ENCODE assay signal across 14 mouse cellular contexts in genomic region chr17:47448523-47449372, GRCm38 (mm10). TPM values are rescaled to one million over a fixed set of nuclear protein-coding genes. Genes with fewer than 3 reads are reported as not detected.
A peak's percentile ranks its signal among the peaks of the same experiment; 100 is the strongest.
DNase-seq lines count a peak whose midpoint lies in the region; ATAC-seq and TF ChIP-seq lines count a peak whose summit lies in the region.
"Had no signal": no experiment of that assay in that cellular context is flagged by ENCODE, and none has a peak within 500 bp of the region (broad histone marks: within the 10 kb centered on the region; RNA-seq: fewer than 3 reads in every experiment).

No protein-coding gene starts in this region.

- H3K27ac ChIP-seq in kidney, embryonic 15.5 days, result peak overlapping the region; percentile 81
- H3K27ac ChIP-seq in ES-Bruce4 (ENCODE audit: insufficient read depth, low read length), result peak overlapping the region; percentile 16; the same call in 1 of the 2 replicates
- 0 out of 2 replicates have a peak overlapping the region, but pooled peaks have one; percentile 11 for H3K27ac ChIP-seq in liver, postnatal 0 days (ENCODE audit: low read depth)
- H3K27ac ChIP-seq: forebrain, embryonic 10.5 days; hindbrain, embryonic 13.5 days had no signal

- no peak for TF ChIP-seq CTCF in ES-Bruce4 (IDR thresholded peaks at IDR 0.05; ENCODE audit: low read depth, low read length)
- no peak for TF ChIP-seq CTCF in liver, postnatal 0 days (IDR thresholded peaks at IDR 0.05; ENCODE audit: low read depth)

- H3K4me1 ChIP-seq in kidney, embryonic 15.5 days, result peaks cover 65% of the 10 kb centered on the region
- H3K4me1 ChIP-seq in ES-Bruce4 (ENCODE audit: control insufficient read depth, insufficient read depth, low read length), result peaks cover 21% of the 10 kb centered on the region
- peaks cover 54% of the 10 kb centered on the region for H3K4me1 ChIP-seq in liver, postnatal 0 days (ENCODE audit: insufficient read depth)

- H3K36me3 ChIP-seq in kidney, embryonic 15.5 days, result no peaks in the 10 kb centered on the region
- no peaks in the 10 kb centered on the region for H3K36me3 ChIP-seq in ES-Bruce4 (ENCODE audit: control insufficient read depth, insufficient read depth, low read length, poor library complexity, severe bottlenecking)
- no peaks in the 10 kb centered on the region for H3K36me3 ChIP-seq in liver, postnatal 0 days (replicated peaks; ENCODE audit: insufficient read depth, low read length)
- H3K36me3 ChIP-seq: forebrain, embryonic 10.5 days; G1E; hindbrain, embryonic 13.5 days had no signal

- no peaks in the 10 kb centered on the region for H3K27me3 ChIP-seq in kidney, embryonic 15.5 days
- no peaks in the 10 kb centered on the region for H3K27me3 ChIP-seq in ES-Bruce4 (ENCODE audit: control insufficient read depth, insufficient read depth, low read length, poor library complexity, severe bottlenecking)
- no peaks in the 10 kb centered on the region for H3K27me3 ChIP-seq in liver, postnatal 0 days (ENCODE audit: insufficient read depth, low read length)

- ATAC-seq in kidney, embryonic 15.5 days (replicated peaks; ENCODE audit: low FRiP score), result 0 out of 2 replicates have a peak, but pooled peaks have one; percentile 7
- peak; percentile 14; the same call in 1 of the 2 replicates for ATAC-seq in liver, postnatal 0 days

- peak; percentile 82 for DNase-seq in heart, adult 11 months
- no peak for DNase-seq in heart, postnatal 4 days
- DNase-seq in kidney, adult 8-10 months, result no peak
- no peak for DNase-seq in liver, postnatal 0 days
- DNase-seq in MN1 (ENCODE audit: low spot score), result no peak
- no peak for DNase-seq in adrenal gland, adult 18-20 months (ENCODE audit: low spot score in 2 of 2)
- DNase-seq: cerebellum, adult 8-10 months; right cerebral cortex, postnatal 25 days had no signal

- H3K4me3 ChIP-seq in kidney, embryonic 15.5 days (replicated peaks), result no peak overlapping the region
- H3K4me3 ChIP-seq in ES-Bruce4 (ENCODE audit: low read depth, low read length), result no peak overlapping the region
- no peak overlapping the region for H3K4me3 ChIP-seq in liver, postnatal 0 days (ENCODE audit: low read depth, low read length)
- H3K4me3 ChIP-seq: forebrain, embryonic 10.5 days; hindbrain, embryonic 13.5 days had no signal

- TF ChIP-seq EP300 in ES-Bruce4 (IDR thresholded peaks at IDR 0.05; ENCODE audit: insufficient read depth, low read depth, low read length), result no peak
- TF ChIP-seq EP300 in liver, postnatal 0 days (IDR thresholded peaks at IDR 0.05; ENCODE audit: low read depth), result no peak

- no peak for TF ChIP-seq POLR2A in ES-Bruce4 (IDR thresholded peaks at IDR 0.05; ENCODE audit: insufficient read depth, low read length)

- H3K9ac ChIP-seq in kidney, embryonic 15.5 days, result no peak overlapping the region
- H3K9ac ChIP-seq in ES-Bruce4 (ENCODE audit: low read depth, poor library complexity, severe bottlenecking), result no peak overlapping the region
- no peak overlapping the region; the same call in 1 of the 2 replicates for H3K9ac ChIP-seq in liver, postnatal 0 days (replicated peaks)
- H3K9ac ChIP-seq: hindbrain, embryonic 13.5 days had no signal

- H3K4me2 ChIP-seq in kidney, embryonic 15.5 days, result peak overlapping the region; percentile 6
- H3K4me2 ChIP-seq in liver, postnatal 0 days (ENCODE audit: low read depth, low read length), result no peak overlapping the region
- H3K4me2 ChIP-seq: hindbrain, embryonic 13.5 days had no signal

- 30% methylated on average over 8 of the region's 8 CpGs for WGBS in kidney, embryonic 15.5 days
- 36% methylated on average over 8 of the region's 8 CpGs for WGBS in liver, postnatal 0 days (ENCODE audit: insufficient replicate concordance)

- H3K9me3 ChIP-seq in kidney, embryonic 15.5 days (replicated peaks), result no peaks in the 10 kb centered on the region
- H3K9me3 ChIP-seq in ES-Bruce4 (replicated peaks; ENCODE audit: control insufficient read depth, insufficient read depth, low read length, poor library complexity, severe bottlenecking), result no peaks in the 10 kb centered on the region
- no peaks in the 10 kb centered on the region for H3K9me3 ChIP-seq in liver, postnatal 0 days (ENCODE audit: low read length)
- H3K9me3 ChIP-seq: forebrain, embryonic 10.5 days; G1E; hindbrain, embryonic 13.5 days had no signal

RNA-seq across cellular contexts. Expression of gene 1700001C19Rik, which starts 11.6 kb away (rescaled TPM):
- total RNA-seq in heart, postnatal 4 days (2021), result under 1 TPM; 0.32 to 0.45 TPM
- 0.26 and 0.46 TPM in 2 replicates for polyA plus RNA-seq in kidney, embryonic 15.5 days (2015; fragmentation: Nextera tagmentation; extraction: Ambion mirVana)
- 0.75 and 1.3 TPM in 2 replicates for polyA plus RNA-seq in ES-Bruce4 (2011; ENCODE audit: insufficient read depth, insufficient read length, low read depth, missing spikeins)
- 7.5 and 7.8 TPM in 2 replicates for polyA plus RNA-seq in liver, postnatal 0 days (2015; fragmentation: Nextera tagmentation; extraction: Ambion mirVana)
- not detected for total RNA-seq in adrenal gland, adult 18-20 months (2021)
- total RNA-seq: G1E had no signal
- polyA plus RNA-seq: forebrain, embryonic 10.5 days; G1E had no signal

RNA-seq across cellular contexts. Expression of gene AI661453, which starts 12.3 kb away (rescaled TPM):
- 1 to 10 TPM; 2.2 to 3.5 TPM for total RNA-seq in heart, postnatal 4 days (2021)
- 1.7 and 2.1 TPM in 2 replicates for polyA plus RNA-seq in kidney, embryonic 15.5 days (2015; fragmentation: Nextera tagmentation; extraction: Ambion mirVana)
- polyA plus RNA-seq in ES-Bruce4 (2011; ENCODE audit: insufficient read depth, insufficient read length, low read depth, missing spikeins), result 37.6 and 39.2 TPM in 2 replicates
- polyA plus RNA-seq in liver, postnatal 0 days (2015; fragmentation: Nextera tagmentation; extraction: Ambion mirVana), result 1.0 and 1.6 TPM in 2 replicates
- total RNA-seq in adrenal gland, adult 18-20 months (2021), result under 1 TPM; 0.66 to 0.77 TPM

RNA-seq across cellular contexts. Expression of gene Guca1a, which starts 48.4 kb away (rescaled TPM):
- under 1 TPM; 0.41 to 0.52 TPM for total RNA-seq in heart, postnatal 4 days (2021)
- 1.6 and 2.6 TPM in 2 replicates for polyA plus RNA-seq in kidney, embryonic 15.5 days (2015; fragmentation: Nextera tagmentation; extraction: Ambion mirVana)
- polyA plus RNA-seq in ES-Bruce4 (2011; ENCODE audit: insufficient read depth, insufficient read length, low read depth, missing spikeins), result 4.1 and 4.7 TPM in 2 replicates
- polyA plus RNA-seq in liver, postnatal 0 days (2015; fragmentation: Nextera tagmentation; extraction: Ambion mirVana), result 1.5 TPM in 2 replicates
- 1 to 10 TPM; 1.9 to 3.1 TPM for total RNA-seq in adrenal gland, adult 18-20 months (2021)
- total RNA-seq: G1E; left cerebral cortex, postnatal 25 days had no signal

RNA-seq across cellular contexts. Expression of gene Taf8, which starts 53.3 kb away (rescaled TPM):
- total RNA-seq in heart, postnatal 4 days (2021), result 10 to 100 TPM; 13.7 to 14.6 TPM
- 32.2 and 37.0 TPM in 2 replicates for polyA plus RNA-seq in kidney, embryonic 15.5 days (2015; fragmentation: Nextera tagmentation; extraction: Ambion mirVana)
- polyA plus RNA-seq in ES-Bruce4 (2011; ENCODE audit: insufficient read depth, insufficient read length, low read depth, missing spikeins), result 45.5 and 46.6 TPM in 2 replicates
- 6.5 and 8.1 TPM in 2 replicates for polyA plus RNA-seq in liver, postnatal 0 days (2015; fragmentation: Nextera tagmentation; extraction: Ambion mirVana)
- 10 to 100 TPM; 16.4 to 19.9 TPM for total RNA-seq in adrenal gland, adult 18-20 months (2021)

RNA-seq across cellular contexts. Expression of gene Ccnd3, which starts 56.1 kb away (rescaled TPM):
- total RNA-seq in heart, postnatal 4 days (2021), result 100 to 1,000 TPM; 170 to 175 TPM
- polyA plus RNA-seq in kidney, embryonic 15.5 days (2015; fragmentation: Nextera tagmentation; extraction: Ambion mirVana), result 272 and 294 TPM in 2 replicates
- polyA plus RNA-seq in ES-Bruce4 (2011; ENCODE audit: insufficient read depth, insufficient read length, low read depth, missing spikeins), result 181 and 185 TPM in 2 replicates
- polyA plus RNA-seq in liver, postnatal 0 days (2015; fragmentation: Nextera tagmentation; extraction: Ambion mirVana), result 249 and 250 TPM in 2 replicates
- total RNA-seq in adrenal gland, adult 18-20 months (2021), result 100 to 1,000 TPM; 328 to 506 TPM

Comparison
In these comparisons a context has a peak if more than half of its experiments do, and no peak if none do; other contexts are left out.
1. H3K27ac ChIP-seq: peak in every context shown above with its lines; median percentile 81 in kidney, embryonic 15.5 days; 16 in ES-Bruce4; 11 in liver, postnatal 0 days.
2. RNA of gene AI661453, which starts 12.3 kb away (polyA plus RNA-seq): 37.6 to 39.2 TPM in ES-Bruce4; 1.7 to 2.1 TPM in kidney, embryonic 15.5 days and 1.0 to 1.6 TPM in liver, postnatal 0 days; every median in the first group is over 10 times any median in the second.